Mouse (Mus musculus): ENCODE measurements at regions not wholly inside any gene's neighbourhood (a gene's known extent, or its start where the extent isn't known, plus 50 kb on each side); places are given as distances from the start of the nearest gene placed in this dataset.

- TF ChIP-seq POLR2A (IDR thresholded peaks at IDR 0.05; ENCODE audit: borderline replicate concordance, extremely low read depth, insufficient read depth, insufficient read length, poor library complexity, severe bottlenecking), result no peak
- no peak for TF ChIP-seq CTCF (IDR thresholded peaks at IDR 0.05; ENCODE audit: borderline replicate concordance, extremely low read depth, insufficient read depth, insufficient read length)
Measured at GRCm38 (mm10) chr2:83251173-83252101, 308.0 kb downstream of the Fsip2 start.
